Mouse (Mus musculus) urinary bladder, postnatal 14 days (tissue): Measurements from ENCODE around the gene Klhl10.

Experiments used
- DNase-seq: peaks from one replicate; pipeline ENCODE4 v3.0.0; 2021; ENCODE audit warnings: low spot score

Klhl10 gene

DNA sequence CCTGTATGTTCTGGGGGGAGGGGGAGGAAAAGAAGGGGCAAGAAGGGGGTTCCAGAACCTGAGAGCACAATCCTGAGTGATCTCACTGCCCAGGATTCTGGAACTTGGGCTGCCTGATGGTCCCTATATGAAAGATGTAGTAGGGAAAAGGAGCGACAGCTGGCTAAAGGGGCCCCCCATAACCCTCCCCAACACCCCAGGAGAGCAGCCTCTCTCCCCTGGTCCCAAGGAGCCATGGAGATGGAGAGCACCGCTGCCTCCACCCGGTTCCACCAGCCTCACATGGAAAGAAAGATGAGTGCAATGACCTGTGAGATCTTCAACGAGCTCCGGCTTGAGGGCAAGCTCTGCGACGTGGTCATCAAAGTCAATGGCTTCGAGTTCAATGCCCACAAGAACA, at the start of gene Klhl10, which contains the start of gene Nt5c3b:
TSS of gene Klhl10 (plus strand) at position 121 of the 400 bp plus-strand sequence.
TSS of gene Nt5c3b (minus strand) at position 12 of the 400 bp plus-strand sequence.
- DNase-seq = no peak

DNA sequence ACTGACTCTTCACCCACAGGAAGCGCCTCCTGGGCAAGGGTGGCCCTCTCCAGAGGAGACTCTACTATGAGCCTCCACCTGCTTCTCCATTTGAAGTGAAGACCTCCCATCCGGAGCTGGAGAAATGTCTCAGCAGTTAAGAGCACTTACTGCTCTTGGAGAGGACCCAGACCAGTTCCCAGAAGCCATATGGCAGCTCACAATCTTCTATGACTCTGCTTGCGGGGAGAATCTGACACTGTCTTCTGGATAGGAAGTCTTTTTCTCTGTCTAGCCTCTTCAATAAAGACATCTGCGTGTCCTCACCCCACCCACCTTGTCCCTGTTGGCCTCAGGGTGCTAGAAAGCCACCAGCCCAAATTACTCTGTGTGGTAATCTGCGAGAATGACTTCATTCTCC, 48.8 kb upstream of the Klhl10 start:
- no peak for DNase-seq

DNA sequence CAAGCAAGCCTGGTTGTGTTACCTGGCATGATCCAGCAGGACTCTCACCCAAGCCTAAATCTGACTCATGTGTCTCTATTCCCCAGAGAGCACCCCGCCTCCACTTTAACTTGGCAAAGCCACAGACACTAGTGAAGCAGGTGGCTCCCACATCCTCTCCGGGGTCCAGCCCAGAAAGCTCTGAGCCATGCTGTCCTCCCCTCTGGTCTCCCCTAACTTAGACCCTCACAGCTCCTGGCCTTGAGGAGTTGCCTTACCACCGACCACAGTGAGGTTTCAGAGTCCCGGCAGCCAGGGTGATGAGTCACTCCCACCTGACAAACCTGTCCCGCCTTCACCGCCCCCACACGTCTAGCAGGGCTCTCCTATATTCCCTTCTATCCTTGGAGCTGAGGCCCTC, 48.0 kb upstream of the Klhl10 start:
- DNase-seq = peak; percentile 69

DNA sequence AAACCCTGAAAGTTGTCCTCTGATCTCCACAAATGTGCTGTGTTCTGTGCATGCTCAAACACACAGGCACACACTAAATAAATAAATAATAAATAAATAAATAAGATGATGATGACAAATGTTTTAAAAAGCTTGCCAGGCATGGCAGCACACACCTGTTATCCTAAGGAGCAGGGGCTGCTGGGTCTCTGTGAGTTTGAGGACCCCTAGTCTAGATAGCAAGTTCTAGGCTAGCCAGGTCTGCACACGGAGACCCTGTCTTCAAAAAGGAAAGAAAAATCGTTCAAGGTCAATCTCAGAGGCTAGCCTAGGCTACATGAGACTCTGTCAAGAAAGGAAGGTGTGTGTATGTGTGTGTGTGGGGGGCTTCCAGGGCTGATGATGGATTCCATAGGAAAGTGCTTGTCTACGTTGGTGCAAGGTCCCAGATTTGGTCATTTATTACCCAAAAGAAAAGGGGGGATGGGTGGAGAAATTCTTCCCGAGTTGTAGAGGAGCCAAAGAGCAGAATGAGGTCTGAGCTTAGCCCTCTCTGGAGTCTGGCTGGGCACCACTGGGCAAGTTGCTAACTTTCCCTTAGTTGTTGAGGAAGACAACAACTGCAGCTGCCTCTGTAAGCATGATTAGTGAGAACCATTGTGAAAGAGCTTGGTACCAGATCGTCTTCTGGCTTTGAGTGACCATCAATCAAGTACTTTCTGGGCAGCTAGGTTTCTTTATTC, 47.2 kb upstream of the Klhl10 start:
- no peak for DNase-seq

DNA sequence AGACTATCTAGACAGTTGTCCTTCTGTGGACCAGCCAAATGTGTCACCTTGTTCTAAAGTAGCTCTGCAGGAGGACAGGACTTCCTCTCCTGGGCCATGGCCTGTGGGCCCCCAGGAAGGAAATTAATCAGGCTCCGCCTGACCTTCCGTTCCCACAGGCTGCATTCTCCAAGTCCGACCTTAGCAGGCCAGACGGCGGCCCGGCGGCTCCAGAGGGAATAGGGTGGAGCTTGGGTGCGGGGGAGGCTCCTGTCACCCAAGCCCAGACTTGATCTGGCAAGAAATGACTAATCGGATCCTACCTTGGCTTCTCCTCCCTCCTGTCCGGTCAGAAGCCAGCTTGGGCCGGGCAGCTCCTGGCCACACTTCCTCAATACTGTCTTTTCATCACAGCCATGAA, 46.5 kb upstream of the Klhl10 start:
- peak; percentile 85 for DNase-seq

DNA sequence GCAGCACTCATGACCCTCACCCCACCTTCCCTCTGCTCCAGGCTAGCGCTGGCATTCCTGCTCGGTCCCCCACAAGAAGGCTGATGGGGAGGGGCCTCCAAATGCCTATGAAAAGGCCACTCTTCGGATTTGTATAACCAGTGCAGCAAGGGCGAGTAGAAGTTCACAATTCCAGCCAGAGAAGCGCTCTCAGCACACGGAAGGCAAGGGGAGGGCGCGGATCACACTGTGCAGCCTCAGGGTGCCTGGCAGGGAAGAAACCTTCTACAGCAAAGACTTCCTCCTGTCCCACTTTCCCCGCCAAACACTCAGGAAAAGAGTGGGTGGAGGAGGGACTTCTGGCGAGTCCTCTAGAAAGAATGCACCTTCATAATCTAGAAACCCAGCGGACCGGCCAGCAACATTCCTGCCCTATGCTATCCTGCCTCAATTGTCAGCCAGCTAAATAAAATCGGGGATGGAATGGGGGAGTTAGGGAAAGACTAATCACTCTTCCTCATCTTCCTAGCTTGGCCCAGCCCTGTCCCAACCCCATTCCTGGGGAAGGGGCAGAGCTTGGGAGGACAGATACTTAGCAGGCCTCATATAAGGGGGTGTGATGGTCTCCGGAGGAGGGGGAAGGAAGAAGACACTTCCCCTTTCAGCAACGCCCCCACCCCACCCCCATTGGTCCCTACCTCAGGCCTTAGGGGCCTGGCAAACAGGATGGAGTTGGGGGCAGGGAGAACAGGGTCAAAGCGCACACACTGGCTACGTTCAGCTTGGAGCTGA, 45.7 kb upstream of the Klhl10 start:
- DNase-seq = peak; percentile 52

DNA sequence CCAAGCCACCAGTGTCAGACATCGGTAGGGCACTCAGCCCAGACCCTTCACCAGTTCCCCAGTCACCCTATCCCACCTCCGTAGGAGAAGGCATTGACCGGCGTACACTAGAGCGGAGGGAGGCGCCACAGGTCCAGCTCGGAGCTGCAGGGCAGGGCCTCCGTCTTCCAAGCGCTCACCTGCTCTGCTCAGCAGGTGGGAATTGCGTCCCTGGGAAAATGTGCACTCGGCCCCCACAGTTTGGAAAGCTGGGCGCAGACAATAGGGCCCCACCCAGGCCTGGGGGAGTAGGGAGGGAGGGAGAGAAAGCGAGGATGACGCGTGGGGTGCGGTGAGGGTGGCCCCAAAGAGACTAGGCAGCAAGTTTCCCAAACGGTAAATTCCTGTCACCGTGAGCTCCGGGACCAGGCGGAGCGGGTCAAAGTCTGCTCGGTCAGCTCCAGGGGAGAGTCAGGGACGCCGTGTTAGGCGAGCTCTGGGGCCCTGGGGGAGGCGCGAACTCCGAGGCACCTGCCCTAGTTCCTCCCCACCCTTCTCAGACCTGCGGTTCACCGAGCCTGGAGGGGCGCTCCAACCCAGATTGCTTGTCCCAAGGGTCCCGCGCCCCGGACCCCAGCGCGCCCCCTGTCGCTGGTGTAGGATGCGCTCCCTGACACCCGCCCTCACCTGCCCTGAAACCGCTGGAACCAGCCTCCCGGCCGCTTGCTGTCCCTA, 44.7 kb upstream of the Klhl10 start:
- DNase-seq = peak; percentile 52

DNA sequence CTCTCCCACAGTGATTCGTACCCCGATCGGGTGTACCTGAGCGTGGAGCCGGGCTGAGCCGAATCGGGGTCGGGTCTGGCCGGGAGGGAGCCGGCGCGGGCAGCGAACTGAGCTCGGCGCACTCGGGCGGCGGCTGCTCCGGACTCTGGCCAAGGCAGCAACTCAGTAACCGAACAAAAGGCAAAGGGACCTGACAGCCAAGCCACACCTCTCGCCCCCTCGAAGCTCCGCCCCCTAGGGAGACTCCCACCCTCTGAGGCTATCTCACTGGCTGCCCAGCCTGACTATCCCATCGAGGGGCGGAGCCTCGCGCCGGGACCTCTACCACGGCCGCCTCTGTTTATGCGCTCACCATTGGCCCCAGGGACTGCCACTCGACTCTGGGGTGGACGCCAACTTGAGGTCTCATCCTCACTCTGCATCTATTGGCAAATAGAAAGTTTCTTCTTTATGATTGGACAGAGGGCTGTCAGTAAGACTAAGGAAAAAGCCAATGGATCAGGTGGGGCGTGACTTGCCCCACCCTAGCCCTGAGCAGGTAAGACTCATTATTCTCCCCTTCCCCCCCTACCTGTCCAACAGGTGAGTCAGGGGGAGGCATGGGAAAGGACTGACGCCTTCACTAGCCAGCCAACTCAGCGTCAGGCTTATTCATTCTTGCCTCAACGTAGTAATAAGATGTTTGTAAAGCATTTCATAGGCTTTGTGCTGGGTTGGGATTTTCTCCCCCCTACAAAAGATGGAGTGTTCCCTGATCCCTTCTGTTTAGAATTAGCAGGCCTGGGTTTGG, 43.9 kb upstream of the Klhl10 start, which contains the start of gene Jup:
TSS of gene Jup (minus strand) at position 164 of the 790 bp plus-strand sequence.
- DNase-seq = peak; percentile 100

DNA sequence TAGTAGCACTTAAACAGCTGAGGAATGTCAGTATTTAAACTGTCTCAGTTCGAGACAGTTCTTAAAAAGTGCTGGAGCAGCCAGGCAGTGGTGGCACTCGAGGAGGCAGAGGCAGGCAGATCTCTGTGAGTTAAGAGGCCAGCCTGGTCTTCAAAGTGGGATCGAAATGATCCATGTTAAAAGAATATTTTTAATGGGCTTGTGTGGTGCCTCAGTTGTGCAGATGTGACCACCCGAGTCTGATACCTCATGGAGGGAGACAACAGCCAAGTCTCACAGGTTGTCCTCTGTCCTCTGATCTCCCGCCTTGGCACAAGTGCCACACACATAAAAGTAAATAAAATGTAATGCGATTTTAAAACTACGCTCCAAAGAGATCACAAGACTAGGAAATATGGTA, 43.2 kb upstream of the Klhl10 start:
- no peak for DNase-seq

DNA sequence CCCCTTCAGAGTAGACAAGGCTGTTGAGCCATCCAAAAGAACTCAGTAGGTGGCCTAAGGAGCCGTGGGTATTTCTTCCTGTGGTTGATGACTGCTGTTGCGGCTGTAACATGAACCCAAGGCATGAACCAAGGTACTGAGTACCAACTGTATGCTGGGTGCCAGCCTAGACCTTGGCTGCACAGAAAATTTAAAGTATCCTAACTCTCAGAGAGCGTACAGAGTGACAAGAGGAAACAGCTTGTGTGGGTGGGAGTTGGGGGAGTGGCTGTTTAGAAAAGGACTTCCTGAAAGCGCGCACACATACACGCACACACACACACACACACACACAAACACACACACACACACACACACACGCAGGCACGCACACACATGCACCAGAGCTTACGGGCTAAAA, 42.4 kb upstream of the Klhl10 start:
- DNase-seq = no peak

DNA sequence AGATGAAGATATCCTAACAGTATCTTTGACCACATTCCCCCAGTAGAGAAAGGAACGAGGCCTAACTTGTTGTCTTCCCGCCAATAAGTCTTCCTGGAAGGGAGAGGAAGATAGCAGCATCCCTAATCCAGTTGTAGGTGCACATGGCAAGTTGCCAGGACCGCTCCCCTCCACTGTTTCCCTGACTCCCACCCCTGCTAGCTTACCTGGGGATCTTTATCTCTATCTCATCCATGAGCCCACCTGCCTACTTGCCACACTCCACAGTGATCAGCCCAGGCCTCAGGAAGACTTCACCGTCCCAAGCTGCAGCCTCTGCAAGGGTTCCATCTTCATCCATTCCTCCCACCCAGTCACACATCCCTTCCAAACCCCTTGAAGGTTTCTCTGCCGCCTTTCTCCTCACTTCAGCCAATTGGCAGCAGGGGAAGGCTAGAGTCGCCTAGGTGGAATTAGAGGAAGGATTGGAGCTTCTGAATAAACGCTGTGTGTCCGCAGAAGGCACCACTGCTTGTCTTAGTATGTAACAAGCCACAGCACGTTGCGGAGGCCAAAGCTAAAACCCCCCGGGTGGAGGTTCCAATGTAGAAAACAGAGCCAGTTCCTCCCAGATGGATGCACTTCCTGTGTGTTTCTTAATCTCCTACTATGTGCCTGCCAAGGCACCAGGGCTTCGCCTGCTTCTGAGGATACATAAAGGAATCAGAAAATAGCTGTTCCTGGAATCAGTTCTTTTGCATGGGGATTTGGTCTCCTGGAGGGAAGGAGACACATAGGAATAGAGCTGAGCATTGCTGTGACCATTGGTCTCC, 41.8 kb upstream of the Klhl10 start:
- no peak for DNase-seq

DNA sequence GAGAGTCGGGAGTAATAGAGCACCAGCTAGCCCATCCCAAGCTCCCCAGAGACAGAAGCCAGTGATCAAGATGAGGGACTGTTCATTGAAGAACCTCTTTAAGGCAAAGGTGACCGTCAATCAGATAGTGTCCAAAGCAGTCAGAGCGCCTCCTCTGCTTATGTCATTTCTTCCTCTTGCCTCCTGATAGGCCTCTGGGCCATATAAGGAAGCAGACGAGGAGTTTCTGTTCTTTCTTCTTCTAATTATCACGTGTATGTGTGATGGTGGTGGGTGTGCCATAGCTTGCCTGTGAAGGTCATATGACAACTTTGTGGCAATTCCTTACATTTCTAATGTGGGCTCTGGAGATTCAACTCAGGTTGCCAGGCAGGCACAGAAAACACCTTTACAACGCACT, 40.9 kb upstream of the Klhl10 start:
- DNase-seq = no peak

DNA sequence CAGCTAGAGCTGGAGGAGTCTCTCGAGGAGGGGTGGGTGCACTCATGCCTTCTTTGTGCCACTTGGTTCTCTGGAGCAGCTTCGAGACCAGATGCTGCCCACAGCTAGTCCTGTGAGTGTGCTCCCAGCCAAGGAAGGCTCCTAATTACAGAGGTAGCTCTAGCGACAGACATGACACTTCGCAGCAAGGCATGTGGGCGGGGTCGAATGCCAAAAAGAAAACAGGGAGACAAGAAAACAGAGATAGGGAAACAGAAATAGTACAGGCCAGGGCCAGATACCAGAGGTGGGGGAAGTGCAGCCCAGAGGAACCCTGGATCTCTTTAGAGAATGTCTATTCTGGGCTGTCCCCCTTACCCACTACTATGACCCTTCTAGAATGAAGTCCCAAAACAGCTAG, 39.5 kb upstream of the Klhl10 start:
- no peak for DNase-seq

DNA sequence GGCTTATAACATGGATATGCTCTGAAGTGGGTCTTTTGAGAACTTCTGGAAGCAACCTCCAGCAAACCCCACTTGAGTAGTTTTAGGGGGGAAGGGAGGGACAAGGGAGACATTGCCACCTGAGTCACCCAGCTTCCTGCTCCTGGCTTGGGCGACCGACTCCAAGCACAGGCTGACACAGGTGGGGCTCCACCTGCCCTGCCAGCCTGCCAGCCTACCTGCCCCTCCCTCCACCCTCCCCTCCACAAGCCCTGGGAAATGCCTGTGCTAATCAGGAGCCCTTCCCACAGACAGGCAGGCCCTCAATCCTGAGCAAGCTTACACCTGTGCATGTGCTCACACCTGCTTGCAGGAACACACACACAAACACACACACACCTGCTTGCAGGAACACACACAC, 39.0 kb upstream of the Klhl10 start:
- DNase-seq = peak; percentile 68

DNA sequence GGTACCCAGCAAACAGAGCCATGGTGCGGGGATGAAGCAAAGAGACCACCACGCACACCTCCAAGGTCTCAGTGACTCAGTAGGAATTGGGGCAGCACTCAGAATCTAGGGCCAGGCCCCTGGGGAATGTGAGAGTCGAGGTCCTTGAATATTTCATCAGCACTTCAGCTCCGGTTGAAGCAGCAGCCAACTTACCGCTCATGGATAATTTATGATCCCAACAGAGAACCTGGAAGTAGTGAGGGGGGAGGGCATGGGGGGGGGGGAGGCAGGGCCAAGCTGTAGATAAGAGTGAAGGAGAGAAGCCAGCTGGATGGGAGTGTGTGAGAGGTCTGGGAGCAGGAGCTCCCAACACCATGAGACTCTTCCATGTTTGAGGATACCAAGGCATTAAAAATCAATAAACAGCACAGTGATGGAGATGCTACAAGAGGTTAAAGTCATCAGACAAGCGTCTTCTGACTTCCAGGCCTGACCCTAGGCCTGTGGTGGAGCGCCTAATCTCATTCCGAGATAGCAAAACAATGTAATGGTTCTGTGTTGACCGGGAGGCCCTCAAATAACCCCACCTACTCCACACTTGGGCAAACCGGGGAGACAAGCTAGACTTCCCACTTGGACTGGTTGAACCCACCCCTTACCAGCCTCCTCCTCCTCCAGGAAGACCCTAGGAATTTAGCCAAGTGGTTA, 38.1 kb upstream of the Klhl10 start:
- no peak for DNase-seq

DNA sequence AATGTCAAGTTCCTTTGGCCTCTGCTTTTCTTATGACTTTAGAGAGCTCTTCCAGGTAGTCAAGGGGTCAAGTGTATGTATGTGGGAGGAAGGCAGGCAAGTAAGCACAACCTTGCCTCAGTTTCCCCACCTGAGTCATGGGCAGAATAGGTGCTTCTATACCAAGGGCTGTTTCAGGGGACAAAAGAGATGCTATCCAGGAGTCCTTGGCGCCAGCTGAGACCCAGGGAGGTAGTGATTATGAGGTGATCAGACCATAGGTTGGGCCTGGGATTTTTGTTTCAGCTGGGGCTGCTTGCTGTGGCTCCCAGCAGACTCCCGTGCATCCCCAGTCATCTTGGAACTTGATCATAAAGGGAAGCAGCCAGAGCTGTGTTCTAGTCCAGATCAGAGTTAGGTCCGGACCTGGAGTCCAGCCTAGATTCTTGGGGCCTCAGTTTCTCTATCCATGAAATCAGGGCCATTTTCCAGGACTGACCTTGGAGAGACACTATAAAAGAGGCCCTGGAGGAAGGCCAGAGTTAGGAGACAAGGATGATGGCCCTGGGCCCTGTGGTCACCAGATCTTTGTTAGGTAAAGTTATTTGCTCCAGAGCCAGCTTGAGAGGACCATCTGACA, 37.2 kb upstream of the Klhl10 start:
- DNase-seq = no peak

DNA sequence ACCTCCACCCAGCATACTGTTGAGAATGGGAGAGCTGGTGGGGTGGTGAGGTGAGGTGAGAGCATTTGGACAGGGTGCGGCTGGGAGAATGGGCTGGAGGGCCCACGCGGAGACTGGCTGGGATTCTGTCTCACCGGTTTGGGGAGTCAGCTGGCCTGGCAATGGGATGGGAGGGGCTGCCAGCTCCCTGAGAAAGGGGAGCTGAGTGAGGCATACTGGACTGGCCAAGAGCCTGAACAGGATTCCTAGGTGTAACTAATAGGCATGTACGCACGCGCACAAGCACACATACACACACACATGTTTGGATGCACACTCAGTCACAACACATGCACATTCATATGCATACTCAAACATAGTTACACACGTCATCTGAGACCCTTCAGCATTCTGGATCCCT, 35.4 kb upstream of the Klhl10 start:
- peak; percentile 61 for DNase-seq

DNA sequence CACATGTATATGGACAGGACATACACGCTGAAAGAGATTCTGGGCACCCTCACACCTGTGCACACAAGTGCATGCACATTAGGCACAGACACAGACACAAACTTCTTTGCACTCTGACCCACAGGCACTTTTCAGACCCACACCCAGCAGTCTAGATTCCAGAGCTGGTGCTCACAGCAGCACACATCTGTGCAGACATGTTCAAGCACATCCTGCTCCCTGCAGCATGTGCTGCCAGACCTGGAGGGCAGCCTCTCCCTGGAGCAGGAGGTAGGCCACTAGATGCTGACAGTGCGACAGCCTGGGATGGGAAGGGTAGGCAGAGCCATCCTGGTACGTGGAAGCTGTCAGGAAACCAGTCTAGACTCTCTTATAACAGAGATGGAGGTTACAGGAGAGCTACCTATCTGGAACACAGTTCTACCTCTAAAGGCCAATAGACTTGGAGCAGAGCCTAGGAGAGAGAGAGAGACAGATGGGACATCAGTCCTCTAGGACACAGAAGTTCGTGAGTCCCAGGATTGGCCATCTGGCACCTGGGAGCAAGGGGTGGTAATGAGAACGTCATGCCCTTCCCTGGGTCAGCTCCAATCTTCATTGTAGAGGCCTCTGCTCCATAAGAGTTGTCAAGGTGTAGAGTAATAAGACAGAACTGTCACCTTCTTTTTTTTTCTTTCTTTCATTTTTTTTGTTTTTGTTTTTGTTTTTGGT, 34.6 kb upstream of the Klhl10 start:
- peak; percentile 45 for DNase-seq

DNA sequence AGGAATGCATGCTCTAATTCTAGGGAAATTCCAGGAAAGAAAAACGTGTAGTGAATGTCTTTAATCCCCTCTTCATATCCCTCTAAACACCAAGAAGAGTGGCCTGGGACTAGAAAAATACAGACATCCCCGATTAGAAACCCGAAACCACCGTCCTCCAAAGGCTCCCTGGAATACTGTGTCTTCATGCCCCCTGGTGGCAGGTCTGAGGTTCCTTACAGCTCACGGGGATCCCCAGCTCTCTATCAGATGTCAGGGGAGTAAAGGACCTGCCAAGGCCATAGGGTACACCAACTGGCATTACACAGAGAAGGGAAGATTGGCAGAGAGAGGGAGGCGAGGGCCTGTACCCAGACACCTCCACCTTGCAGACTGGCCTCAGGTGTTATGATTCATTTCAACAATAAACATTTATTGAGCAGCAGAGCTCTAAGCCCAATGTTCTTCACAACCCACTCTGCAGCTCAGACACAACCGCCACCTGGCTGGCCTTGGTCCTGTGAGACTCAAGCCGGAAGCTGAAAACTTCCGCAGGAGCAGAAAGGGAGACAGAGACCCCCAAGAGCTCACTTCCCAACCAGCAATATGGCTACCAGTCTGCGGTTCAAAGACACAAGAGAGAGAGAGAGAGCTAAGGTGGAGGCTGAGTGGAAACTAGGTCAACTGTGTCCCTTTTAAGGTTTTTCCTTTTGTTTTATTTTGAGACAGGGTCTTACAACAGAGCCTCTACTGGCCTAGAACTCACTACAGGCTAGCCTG, 33.5 kb upstream of the Klhl10 start:
- DNase-seq = peak; percentile 77
